Mouse (Mus musculus) hindbrain, embryonic 15.5 days (tissue): ENCODE measurements around the gene Gm20662. TPM values are rescaled to one million over a fixed set of nuclear protein-coding genes. Genes with fewer than 3 reads are reported as not detected.

Experiments
- ATAC-seq: fragments of 200-750 bp; cut with Nextera tagmentation; 2 replicates; pipeline ENCODE4 v1.8.0; 2017; ENCODE audit warnings: low read depth, moderate number of reproducible peaks, moderate TSS enrichment; ENCODE audit not compliant: low FRiP score
- H3K27ac ChIP-seq: fragments of 300-500 bp; sonication (generic); replicated peaks from 2 replicates; pipeline ENCODE4 v1.5.1; 2015; ENCODE audit warnings: mild to moderate bottlenecking, inconsistent platforms
- H3K27me3 ChIP-seq: fragments of 300-500 bp; sonication (generic); 2 replicates; pipeline ENCODE4 v1.6.1; 2015; ENCODE audit warnings: control low read depth, inconsistent platforms
- H3K36me3 ChIP-seq: fragments of 300-500 bp; sonication (generic); 2 replicates; pipeline ENCODE4 v1.6.1; 2015; ENCODE audit warnings: control low read depth, inconsistent platforms
- H3K4me1 ChIP-seq: fragments of 300-500 bp; sonication (generic); replicated peaks from 2 replicates; pipeline ENCODE4 v1.6.1; 2015; ENCODE audit warnings: control low read depth, inconsistent platforms
- H3K4me2 ChIP-seq: fragments of 300-500 bp; sonication (generic); 2 replicates; pipeline ENCODE4 v1.6.1; 2015; ENCODE audit warnings: moderate library complexity, mild to moderate bottlenecking, inconsistent platforms
- H3K4me3 ChIP-seq: fragments of 300-500 bp; sonication (generic); 2 replicates; pipeline ENCODE4 v1.5.1; 2015; ENCODE audit warnings: mild to moderate bottlenecking, inconsistent platforms
- H3K9ac ChIP-seq: fragments of 300-500 bp; sonication (generic); 2 replicates; pipeline ENCODE4 v1.6.1; 2015; ENCODE audit warnings: inconsistent platforms
- H3K9me3 ChIP-seq: fragments of 300-500 bp; sonication (generic); 2 replicates; pipeline ENCODE4 v1.6.1; 2016; ENCODE audit warnings: control low read depth, inconsistent platforms
- WGBS: fragments of 180-500 bp; shearing (Covaris S2); methylation state at CpG from one replicate; pipeline ENCODE4 v1.1.7; 2015; 5-methylcytosine and 5-hydroxymethylcytosine counted together
- polyA plus RNA-seq: library from polyadenylated mRNA; unstranded; fragments of >200 nt; fragmentation: Nextera tagmentation; extraction: Ambion mirVana; gene quantifications from 2 replicates; pipeline ENCODE4 v1.2.1, GENCODE M21; 2015

Gm20662 gene
- polyA plus RNA-seq, 1 experiment from 2014 or later, result not detected

DNA sequence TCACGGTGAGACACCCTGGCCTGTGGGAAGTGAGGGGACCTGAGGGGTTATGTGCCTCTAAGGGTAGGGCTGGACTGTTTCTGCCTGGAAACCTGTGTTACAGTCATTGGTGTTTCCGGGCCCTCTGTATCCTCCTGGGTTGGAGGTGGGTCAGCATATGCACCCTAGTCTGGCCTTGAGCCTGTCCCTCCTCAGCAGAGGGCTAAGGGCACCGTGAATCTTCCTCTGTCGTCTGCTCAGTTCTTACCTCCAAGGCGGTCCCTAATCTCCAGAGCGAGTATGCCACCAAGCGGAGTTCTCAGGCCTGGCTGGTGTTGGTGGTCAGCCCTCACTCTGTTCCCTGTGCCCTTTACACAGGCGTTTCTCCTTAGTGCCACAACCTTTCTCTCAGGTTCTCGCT, 33.2 kb upstream of the Gm20662 start:
- no peak overlapping the region for H3K4me3 ChIP-seq
- H3K36me3 ChIP-seq, result no peaks in the 10 kb centered on the region
- 94% methylated on average over 9 of the region's 9 CpGs for WGBS
- ATAC-seq, result no peak
- peaks cover 22% of the 10 kb centered on the region for H3K4me1 ChIP-seq
- no peaks in the 10 kb centered on the region for H3K9me3 ChIP-seq
- no peak overlapping the region for H3K27ac ChIP-seq
- no peak overlapping the region for H3K4me2 ChIP-seq
- no peak overlapping the region for H3K9ac ChIP-seq
- no peaks in the 10 kb centered on the region for H3K27me3 ChIP-seq

DNA sequence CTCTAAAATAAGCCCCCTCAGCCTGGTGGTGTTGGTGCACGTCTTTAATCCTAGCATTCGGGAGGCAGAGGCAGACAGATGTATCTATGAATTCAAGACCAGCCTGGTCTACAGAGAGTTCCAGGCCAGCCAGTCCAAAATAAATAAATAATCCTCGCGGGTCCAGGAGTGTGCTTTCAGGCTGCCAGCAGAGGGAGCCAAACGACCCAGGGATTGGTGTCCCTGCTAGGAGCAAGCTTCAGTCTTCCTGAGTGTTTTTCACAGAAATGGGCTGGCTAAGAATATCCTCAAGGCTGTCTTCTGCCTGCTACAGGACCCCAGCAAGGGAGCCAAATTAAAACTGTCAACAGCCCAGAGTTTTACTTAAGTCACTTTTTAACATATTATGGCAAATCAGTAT, 32.4 kb upstream of the Gm20662 start:
- H3K9me3 ChIP-seq, result no peaks in the 10 kb centered on the region
- no peaks in the 10 kb centered on the region for H3K27me3 ChIP-seq
- no peak overlapping the region for H3K27ac ChIP-seq
- H3K4me2 ChIP-seq, result no peak overlapping the region
- no peak for ATAC-seq
- no peak overlapping the region for H3K4me3 ChIP-seq
- no peak overlapping the region for H3K9ac ChIP-seq
- 26% methylated on average over 5 of the region's 5 CpGs for WGBS
- peaks cover 22% of the 10 kb centered on the region for H3K4me1 ChIP-seq
- H3K36me3 ChIP-seq, result no peaks in the 10 kb centered on the region

DNA sequence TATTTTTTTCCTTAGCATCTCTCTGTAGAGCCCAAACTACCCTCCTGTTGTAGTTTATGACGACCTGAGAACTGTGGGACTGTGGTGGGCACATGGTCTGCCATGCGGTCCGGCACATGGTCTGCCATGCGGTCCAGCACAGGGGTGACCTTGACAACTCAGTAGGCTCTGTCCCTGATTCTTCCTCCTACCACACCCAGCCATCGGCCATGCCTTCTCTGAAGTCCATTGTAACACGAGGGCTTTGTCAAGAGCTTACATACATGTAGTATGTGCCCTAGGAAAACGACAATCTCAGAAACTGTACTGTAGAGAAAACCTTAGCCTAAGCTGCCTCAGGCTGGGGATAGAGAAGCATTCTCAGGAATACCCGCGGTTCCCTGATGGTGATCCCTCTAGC, 31.5 kb upstream of the Gm20662 start:
- Histone ChIP-seq H3K27ac (no peak overlapping the region), H3K9ac (no peak overlapping the region), H3K36me3 (no peaks in the 10 kb centered on the region), H3K4me1 (peaks cover 22% of the 10 kb centered on the region), H3K4me2 (no peak overlapping the region), H3K27me3 (no peaks in the 10 kb centered on the region), H3K4me3 (no peak overlapping the region), H3K9me3 (no peaks in the 10 kb centered on the region)
- ATAC-seq, result no peak
- WGBS, result 97% methylated on average over 9 of the region's 9 CpGs

- 95% methylated on average over 10 of the region's 10 CpGs for WGBS
- no peak for ATAC-seq
Measured at GRCm38 (mm10) chr9:107966676-107967075, 29.5 kb upstream of the Gm20662 start.

DNA sequence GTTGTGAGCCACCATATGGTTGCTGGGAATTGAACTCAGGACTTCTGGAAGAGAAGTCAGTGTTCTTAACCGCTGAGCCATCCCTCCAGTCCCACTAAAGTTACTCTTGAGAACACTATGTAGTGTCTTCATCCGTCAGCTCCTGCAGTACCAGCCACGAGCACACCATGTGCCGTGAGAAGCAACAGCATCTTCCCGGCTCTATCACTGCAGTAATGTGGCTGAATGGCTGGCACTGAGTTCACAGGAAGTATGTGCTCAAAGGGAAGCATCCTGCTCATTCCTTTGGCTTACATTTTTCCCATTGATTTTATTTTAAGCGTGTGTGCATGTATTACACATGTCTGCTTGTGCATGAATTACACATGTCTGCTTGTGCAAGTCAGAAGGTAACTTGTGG, 28.7 kb upstream of the Gm20662 start:
- Histone ChIP-seq H3K9ac (no peak overlapping the region), H3K27ac (no peak overlapping the region), H3K9me3 (no peaks in the 10 kb centered on the region), H3K4me1 (peaks cover under 1% of the 10 kb centered on the region), H3K27me3 (no peaks in the 10 kb centered on the region), H3K4me3 (no peak overlapping the region), H3K4me2 (no peak overlapping the region), H3K36me3 (no peaks in the 10 kb centered on the region)
- 89% methylated on average over 6 of the region's 6 CpGs for WGBS
- no peak for ATAC-seq

More at GRCm38 (mm10) chr9:107966676-107967075, 29.5 kb upstream of the Gm20662 start:
- H3K36me3 ChIP-seq, result no peaks in the 10 kb centered on the region
- no peaks in the 10 kb centered on the region for H3K27me3 ChIP-seq
- H3K4me2 ChIP-seq, result no peak overlapping the region
- peaks cover 8% of the 10 kb centered on the region for H3K4me1 ChIP-seq
- no peaks in the 10 kb centered on the region for H3K9me3 ChIP-seq
- no peak overlapping the region for H3K4me3 ChIP-seq
- H3K9ac ChIP-seq, result no peak overlapping the region
- no peak overlapping the region for H3K27ac ChIP-seq

DNA sequence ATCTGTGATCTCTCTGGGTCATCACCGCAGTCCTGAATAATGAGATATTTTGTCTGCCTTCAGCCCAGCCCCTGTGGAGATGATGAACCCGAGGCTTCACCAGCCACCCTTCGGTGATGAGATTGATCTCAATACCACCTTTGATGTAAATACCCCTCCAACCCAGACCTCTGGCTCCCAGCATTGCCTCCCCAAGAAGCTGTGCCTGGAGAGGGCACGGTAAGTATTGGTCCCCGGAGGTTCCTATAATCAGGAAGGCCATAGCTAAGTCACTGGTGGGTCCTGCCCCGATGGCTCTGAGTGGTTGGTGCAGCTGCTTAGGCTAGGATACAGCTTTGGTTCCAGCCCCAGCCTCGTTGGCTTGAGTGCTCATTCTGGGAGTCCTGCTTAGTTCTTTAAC, 27.6 kb upstream of the Gm20662 start:
- no peak for ATAC-seq
- no peaks in the 10 kb centered on the region for H3K27me3 ChIP-seq
- WGBS, result 92% methylated on average over 7 of the region's 7 CpGs

GRCm38 (mm10) chr9:107970311-107970710, 25.8 kb upstream of the Gm20662 start:
- H3K27me3 ChIP-seq, result no peaks in the 10 kb centered on the region
- 85% methylated on average over 5 of the region's 5 CpGs for WGBS
- H3K9ac ChIP-seq, result no peak overlapping the region

More for the DNA sequence above, 27.6 kb upstream of the Gm20662 start:
- H3K36me3 ChIP-seq, result no peaks in the 10 kb centered on the region
- H3K9me3 ChIP-seq, result no peaks in the 10 kb centered on the region
- no peaks in the 10 kb centered on the region for H3K4me1 ChIP-seq
- H3K27ac ChIP-seq, result no peak overlapping the region
- H3K9ac ChIP-seq, result no peak overlapping the region
- H3K4me3 ChIP-seq, result no peak overlapping the region
- no peak overlapping the region for H3K4me2 ChIP-seq

GRCm38 (mm10) chr9:107971690-107972541, 24.2 kb upstream of the Gm20662 start:
- H3K27ac ChIP-seq, result no peak overlapping the region
- H3K4me3 ChIP-seq, result no peak overlapping the region
- no peaks in the 10 kb centered on the region for H3K9me3 ChIP-seq
- H3K27me3 ChIP-seq, result no peaks in the 10 kb centered on the region
- H3K4me1 ChIP-seq, result no peaks in the 10 kb centered on the region
- H3K9ac ChIP-seq, result no peak overlapping the region
- ATAC-seq, result no peak
- H3K4me2 ChIP-seq, result no peak overlapping the region
- H3K36me3 ChIP-seq, result no peaks in the 10 kb centered on the region
- 82% methylated on average over 8 of the region's 8 CpGs for WGBS

More at GRCm38 (mm10) chr9:107970311-107970710, 25.8 kb upstream of the Gm20662 start:
- no peak for ATAC-seq
- H3K27ac ChIP-seq, result no peak overlapping the region
- H3K4me3 ChIP-seq, result no peak overlapping the region
- no peaks in the 10 kb centered on the region for H3K4me1 ChIP-seq
- H3K36me3 ChIP-seq, result no peaks in the 10 kb centered on the region
- no peaks in the 10 kb centered on the region for H3K9me3 ChIP-seq
- H3K4me2 ChIP-seq, result no peak overlapping the region

- 85% methylated on average over 10 of the region's 10 CpGs for WGBS
- no peak overlapping the region for H3K27ac ChIP-seq
- no peaks in the 10 kb centered on the region for H3K4me1 ChIP-seq
- no peak overlapping the region for H3K9ac ChIP-seq
- no peak overlapping the region for H3K4me2 ChIP-seq
- H3K9me3 ChIP-seq, result no peaks in the 10 kb centered on the region
- ATAC-seq, result no peak
- no peaks in the 10 kb centered on the region for H3K27me3 ChIP-seq
- no peak overlapping the region for H3K4me3 ChIP-seq
- H3K36me3 ChIP-seq, result no peaks in the 10 kb centered on the region
Measured at GRCm38 (mm10) chr9:107974491-107975171, 21.5 kb upstream of the Gm20662 start.

- Histone ChIP-seq H3K9me3 (no peaks in the 10 kb centered on the region), H3K4me2 (no peak within 1 kb of the TSS), H3K36me3 (no peaks in the 10 kb centered on the region), H3K27ac (no peak within 1 kb of the TSS), H3K4me3 (no peak within 1 kb of the TSS), H3K9ac (no peak within 1 kb of the TSS), H3K27me3 (no peaks in the 10 kb centered on the region), H3K4me1 (no peaks in the 10 kb centered on the region)
- 74% methylated on average over 12 of the region's 12 CpGs for WGBS
- ATAC-seq, result no peak
Measured at GRCm38 (mm10) chr9:107975399-107976386, 20.5 kb upstream of the Gm20662 start, which contains the start of gene Uba7. TSS of gene Uba7 (plus strand) at chr9:107975505.

DNA sequence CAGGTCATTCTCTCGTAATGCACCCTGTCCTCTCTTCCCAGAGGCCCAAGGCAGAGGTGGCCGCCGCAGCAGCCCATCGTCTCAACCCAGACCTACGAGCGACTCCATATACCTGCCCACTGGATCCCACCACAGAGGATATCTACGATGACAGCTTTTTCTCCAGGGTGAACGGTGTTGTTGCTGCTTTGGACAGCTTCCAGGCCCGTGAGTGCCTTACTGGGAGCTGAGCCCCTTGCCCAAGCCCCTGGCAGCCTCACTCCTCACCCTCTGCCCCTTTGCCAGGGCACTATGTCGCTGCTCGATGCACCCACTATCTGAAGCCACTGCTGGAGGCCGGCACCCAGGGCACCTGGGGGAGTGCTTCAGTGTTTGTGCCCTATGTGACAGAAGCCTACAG, 17.3 kb upstream of the Gm20662 start:
- Histone ChIP-seq H3K4me3 (no peak overlapping the region), H3K4me2 (no peak overlapping the region), H3K27ac (no peak overlapping the region), H3K36me3 (no peaks in the 10 kb centered on the region), H3K27me3 (0 out of 2 replicates have a peak, but pooled peaks cover under 1% of the 10 kb centered on the region), H3K9ac (no peak overlapping the region), H3K4me1 (peaks cover 21% of the 10 kb centered on the region; the same call in 1 of the 2 replicates), H3K9me3 (no peaks in the 10 kb centered on the region)
- 89% methylated on average over 12 of the region's 12 CpGs for WGBS
- ATAC-seq, result no peak
